Mouse (Mus musculus): Measurements from ENCODE around the gene Psmc3.

The Psmc3 gene

GRCm38 (mm10) chr2:91053181-91053933 lies 452 bp upstream of the Psmc3 start:
- DNase-seq = no peak

GRCm38 (mm10) chr2:91058435-91058834 lies 4.6 kb downstream of the Psmc3 start:
- no peak for DNase-seq

DNA sequence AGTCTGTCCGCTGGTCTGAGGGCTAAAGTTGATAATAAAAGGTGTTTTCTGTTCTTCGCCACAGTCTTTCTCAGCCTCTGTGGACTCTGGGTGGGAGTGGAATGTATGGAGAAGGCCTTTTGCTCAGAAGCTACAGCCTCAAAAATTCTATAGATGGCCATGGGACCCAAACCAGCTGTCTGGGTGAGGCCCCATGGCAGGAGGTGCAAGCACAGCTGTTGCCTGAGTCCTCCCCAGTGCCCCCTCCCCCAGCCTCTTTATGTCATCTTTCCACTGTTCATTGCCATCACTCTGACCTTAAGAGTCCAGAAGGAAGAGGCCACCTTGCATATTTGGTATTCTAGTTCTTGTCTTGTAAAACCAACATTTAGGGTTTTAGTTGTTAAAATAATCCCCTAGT lies 5.6 kb downstream of the Psmc3 start:
- no peak for DNase-seq

DNA sequence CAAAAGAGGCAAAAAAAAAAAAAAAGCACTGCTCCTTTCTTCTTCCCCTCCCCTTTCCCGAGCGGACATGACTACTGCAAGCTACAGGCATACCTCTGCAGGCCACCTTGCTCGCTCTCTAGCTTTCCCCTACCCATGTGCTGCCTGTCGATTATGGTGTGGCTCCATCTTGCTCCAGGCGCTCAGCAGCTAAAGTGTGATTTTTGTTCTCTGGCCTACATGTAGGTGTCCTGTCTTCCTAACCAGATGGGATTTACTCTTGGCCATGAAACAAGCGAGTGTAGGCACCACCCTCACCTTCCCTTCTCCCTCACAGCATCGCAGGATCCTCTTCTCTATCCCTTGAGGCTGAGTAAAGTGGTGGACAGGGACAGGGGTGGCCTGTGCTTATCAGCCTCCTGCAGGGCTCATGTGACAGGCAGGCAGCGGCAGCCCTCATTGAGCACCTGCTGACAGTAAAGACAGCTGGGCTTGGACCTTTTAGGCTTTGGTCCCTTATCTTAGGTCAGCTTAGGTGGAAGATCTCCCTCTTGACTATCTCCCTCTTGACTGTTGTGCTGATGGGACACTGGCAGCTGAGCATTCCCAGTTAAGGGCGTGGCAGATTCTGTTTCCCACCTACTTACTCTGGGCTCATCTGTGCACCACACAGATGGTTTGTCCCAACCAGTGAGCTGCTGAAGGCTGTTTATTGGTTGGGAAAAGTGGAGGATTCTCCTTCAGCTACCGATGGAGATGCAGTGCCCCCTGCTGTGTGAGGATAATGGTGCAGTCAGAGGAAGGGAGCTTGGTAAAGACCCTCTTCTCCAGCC lies 6.9 kb downstream of the Psmc3 start:
- DNase-seq = peak; percentile 86

GRCm38 (mm10) chr2:91061849-91062481 lies 8.2 kb downstream of the Psmc3 start:
- DNase-seq = no peak

DNA sequence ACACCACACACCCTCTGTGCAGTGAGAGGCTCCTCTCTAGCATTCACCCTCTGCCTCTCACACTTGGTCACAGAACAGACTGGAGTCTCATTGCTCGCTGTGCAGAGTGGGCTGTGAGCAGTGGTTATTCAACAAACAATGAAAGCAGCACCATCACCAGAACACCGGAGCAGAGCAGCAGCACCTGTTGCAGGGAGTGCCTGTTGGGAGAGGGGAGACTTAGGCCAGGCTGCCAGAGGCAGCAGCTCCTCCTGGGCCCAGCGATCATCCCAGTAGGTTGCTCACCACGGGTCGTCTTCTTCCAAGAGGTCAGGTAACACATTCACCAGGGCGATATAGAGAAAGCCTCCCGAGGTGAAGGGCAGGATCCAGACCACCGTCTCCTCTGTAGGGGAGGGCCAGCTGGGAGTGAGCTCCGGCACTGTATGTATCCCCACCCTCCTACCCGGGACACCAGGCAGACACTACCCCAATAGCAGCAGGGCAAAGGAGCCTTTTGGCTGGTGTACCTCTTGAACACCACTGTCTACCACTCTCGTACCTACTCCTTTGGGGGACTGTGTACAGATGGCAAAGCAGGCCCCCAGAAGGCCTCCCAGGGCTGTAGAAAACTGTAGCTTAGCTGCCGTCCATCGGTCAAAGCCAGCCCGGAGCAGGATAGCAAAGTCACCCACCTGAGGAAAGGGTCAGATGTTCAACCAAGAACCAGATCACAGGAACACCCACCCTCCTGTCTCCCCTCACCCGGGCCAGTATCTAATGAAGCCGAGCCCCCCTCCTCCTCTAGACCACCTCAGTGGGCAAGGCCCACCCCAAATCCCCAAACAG lies 9.2 kb downstream of the Psmc3 start:
- no peak for DNase-seq

- DNase-seq = no peak
Measured at GRCm38 (mm10) chr2:91064211-91064610, 10.4 kb downstream of the Psmc3 start.

DNA sequence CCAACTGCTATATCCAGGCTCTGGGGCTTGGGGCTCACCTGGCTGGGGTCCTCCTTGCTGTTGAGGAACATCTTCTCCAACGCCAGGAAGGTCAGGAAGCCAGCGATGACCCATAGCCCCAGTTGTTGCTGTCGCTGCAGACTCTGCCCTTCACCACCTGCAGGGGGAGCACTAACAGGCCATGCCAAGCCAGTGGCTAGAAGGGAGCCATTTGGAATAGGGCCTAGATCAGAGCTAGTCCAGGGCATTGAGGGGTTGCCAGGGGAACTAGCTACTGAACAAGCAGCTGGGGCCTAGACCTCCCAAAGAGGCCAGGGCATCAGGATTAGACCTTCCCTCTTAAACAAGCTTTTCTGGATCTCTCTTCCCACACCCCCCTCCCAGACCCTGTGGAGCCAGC lies 11.7 kb downstream of the Psmc3 start:
- peak; percentile 55 for DNase-seq

DNA sequence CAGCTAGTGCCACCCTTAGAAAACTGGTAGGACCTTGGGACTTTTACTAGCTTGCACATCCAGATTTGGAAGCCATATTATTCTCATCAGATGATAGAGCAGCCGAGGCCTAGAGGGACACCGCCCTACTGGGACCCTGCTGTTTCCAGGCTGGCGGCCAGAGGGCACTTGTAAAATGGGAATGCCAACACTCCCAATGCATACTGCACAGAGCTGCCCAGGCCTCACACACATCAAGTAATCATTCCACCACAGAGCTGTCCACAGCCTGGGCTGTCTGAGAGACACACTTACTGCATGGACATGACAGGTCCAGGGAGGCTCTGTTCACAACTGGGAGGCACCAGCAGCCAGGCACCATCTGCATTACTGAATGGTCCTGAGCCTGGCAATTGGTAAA lies 12.6 kb downstream of the Psmc3 start:
- no peak for DNase-seq

DNA sequence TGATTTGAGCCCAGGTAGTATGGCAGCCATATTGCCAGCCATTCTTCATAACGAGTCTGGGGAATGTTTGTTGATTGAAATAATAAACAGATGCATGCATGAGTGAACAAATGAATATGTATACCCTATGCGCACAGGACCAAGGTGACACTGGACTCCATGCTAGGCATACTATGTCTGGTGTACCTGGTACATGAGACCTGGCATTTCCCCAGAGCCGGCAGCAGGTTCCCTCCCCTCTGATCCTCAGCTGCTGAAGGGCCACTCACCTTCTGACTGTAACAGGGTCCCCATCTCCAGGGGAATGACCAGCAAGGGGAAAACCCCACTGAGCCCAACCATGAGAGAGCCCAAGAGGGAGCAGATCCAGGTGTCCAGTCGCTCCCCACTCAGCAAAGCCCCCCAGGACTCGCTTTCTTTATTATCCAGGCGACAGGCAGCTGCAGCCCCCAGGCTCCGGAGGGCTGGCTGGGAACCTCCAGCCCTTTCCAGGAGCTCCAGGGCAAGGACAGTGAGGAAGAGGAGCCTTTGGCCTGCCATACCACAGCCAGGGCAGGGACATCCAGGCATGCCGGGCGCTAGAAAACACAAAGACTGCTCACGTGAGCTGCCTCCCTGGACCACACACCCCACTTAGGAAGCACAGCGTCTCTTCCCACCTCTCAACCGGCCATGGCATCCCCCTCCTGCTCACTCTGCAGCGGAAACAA lies 14.5 kb downstream of the Psmc3 start:
- DNase-seq = no peak

GRCm38 (mm10) chr2:91068872-91069165 lies 15.0 kb downstream of the Psmc3 start:
- no peak for DNase-seq

- DNase-seq = no peak
Measured at GRCm38 (mm10) chr2:91069306-91070000, 15.6 kb downstream of the Psmc3 start.

DNA sequence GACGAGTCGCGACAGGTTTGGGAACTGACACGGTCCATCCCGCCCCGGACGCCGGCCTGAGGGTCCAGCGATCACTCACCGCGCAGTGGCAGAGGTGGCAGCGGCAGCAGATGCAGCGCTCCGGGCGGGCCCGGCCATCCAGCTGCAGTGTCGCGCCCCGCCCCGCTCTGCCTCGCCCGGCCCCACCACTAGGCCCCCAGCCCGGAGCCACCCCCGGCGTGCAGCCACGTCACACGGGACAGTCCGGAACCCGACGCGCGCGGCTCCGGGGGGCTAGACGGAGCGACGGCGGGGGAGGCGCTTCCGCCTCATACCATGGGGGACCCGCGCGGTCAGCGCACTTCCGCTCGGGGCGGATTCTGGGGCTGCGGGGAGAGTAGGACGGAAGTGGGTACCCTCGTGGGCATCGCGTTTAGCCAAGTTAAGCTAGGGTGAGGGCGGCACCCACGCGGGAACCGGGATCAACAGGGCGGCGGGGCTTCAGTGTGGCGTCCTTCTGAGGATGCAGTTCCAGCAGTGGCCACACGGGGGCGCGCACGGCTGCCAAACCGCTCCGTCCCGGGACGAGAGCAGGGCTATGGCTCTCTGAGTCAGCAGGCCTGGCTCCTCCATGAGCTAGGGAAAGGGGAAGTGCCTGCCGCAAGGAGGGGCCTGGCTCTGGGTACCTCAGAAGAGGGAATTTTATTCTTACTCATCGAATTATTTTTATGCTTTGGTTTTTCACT lies 16.4 kb downstream of the Psmc3 start, which contains the start of gene Slc39a13:
Gene Slc39a13 (minus strand): TSS at position 342 of the 725 bp plus-strand sequence.
- DNase-seq = peak; percentile 97

- DNase-seq = peak; percentile 46
Measured at GRCm38 (mm10) chr2:91071059-91071458, 17.2 kb downstream of the Psmc3 start.

DNA sequence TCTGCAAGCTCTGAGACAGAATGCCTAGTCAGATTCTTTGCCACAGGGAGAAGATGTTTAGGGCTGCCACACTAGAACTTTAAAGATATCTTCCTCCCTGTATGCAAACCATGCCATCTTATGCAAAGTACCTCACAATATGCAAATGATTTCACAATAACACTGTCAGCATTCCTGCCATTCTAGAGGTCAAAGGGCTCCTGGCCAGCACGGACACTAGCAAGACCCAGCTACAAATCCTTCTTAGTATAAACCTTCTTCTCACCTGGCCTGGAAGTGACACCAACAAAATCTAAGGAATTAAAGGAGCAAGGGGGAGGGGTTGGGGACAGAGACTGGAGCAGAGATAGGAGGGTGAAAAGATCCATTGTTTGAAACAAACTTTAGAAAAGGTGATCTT lies 18.3 kb downstream of the Psmc3 start:
- DNase-seq = no peak

GRCm38 (mm10) chr2:91077957-91078313 lies 24.1 kb downstream of the Psmc3 start:
- no peak for DNase-seq

DNA sequence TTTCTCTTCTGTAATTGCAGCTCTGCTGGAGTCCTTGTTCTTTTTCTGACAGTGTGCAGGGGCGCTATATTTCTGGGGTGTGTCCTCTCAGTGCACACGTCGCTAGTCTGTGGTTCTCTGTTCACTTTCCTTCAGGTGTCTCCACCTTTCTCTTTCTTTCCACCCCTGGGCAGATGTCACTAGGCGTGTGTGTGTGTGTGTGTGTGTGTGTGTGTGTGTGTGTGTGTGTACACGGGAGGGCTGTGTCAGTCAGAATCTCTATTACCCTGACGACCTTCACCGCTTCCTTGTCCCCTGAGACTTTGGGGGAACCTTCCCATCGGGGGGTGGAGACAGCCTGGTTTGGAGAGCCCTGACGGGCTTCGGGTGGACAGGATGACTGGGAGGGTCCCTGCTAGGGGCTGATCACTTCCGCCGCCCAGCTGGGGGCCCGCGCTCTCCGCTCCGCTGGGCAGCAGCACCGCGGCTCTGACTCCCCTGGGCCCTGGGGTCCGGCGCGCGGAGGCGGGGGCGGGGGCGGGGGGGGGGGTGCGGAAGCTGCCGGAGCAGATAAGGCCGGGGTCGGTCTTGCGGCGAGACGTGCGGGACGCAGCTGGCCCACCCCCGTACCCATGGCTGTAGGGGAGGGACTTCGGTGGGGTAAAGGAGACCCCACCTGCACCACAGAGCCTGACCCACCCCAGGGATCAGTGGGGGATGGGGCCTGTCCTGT lies 24.7 kb downstream of the Psmc3 start:
- DNase-seq = no peak

- DNase-seq = no peak
Measured at GRCm38 (mm10) chr2:91079026-91079384, 25.2 kb downstream of the Psmc3 start.

GRCm38 (mm10) chr2:91080784-91081513 lies 27.1 kb downstream of the Psmc3 start:
- DNase-seq = peak; percentile 71
